Mouse (Mus musculus) heart, embryonic 14.5 days (tissue): Measurements from ENCODE around the gene 4933414I15Rik. TPM values are rescaled to one million over a fixed set of nuclear protein-coding genes. Genes with fewer than 3 reads are reported as not detected.
A peak's percentile ranks its signal among the peaks of the same experiment; 100 is the strongest.

Experiments
- ATAC-seq: fragments of 200-750 bp; cut with Nextera tagmentation; 2 replicates; pipeline ENCODE4 v1.8.0; 2017; ENCODE audit warnings: low read depth, moderate TSS enrichment; ENCODE audit not compliant: insufficient number of reproducible peaks, insufficient read depth, low FRiP score
- H3K27ac ChIP-seq, 2 experiments: fragments of 200-500 bp in 1 of 2; fragments of 300-500 bp in 1 of 2; sonication (generic) in 1 of 2; replicated peaks in 1 of 2; 2 replicates each; pipeline ENCODE4 v1.5.1; 2012 to 2014; ENCODE audit warnings: low read depth in 2 of 2, low read length in 2 of 2, control low read depth in 1 of 2, mild to moderate bottlenecking in 1 of 2, mixed read lengths in 1 of 2; ENCODE audit not compliant: control insufficient read depth in 1 of 2, insufficient read depth in 1 of 2
- H3K27me3 ChIP-seq: fragments of 300-500 bp; sonication (generic); 2 replicates; pipeline ENCODE4 v1.6.1; 2014; ENCODE audit warnings: mild to moderate bottlenecking, low read length, control low read depth; ENCODE audit not compliant: control insufficient read depth, insufficient read depth
- H3K36me3 ChIP-seq: fragments of 300-500 bp; sonication (generic); 2 replicates; pipeline ENCODE4 v1.6.1; 2014; ENCODE audit warnings: mild to moderate bottlenecking, control low read depth, low read length, mixed read lengths; ENCODE audit not compliant: control insufficient read depth, insufficient read depth
- H3K4me1 ChIP-seq, 2 experiments: fragments of 200-500 bp in 1 of 2; fragments of 300-500 bp in 1 of 2; sonication (generic) in 1 of 2; 2 replicates each; pipeline ENCODE4 v1.6.1; 2012 to 2014; ENCODE audit warnings: low read length in 2 of 2, control low read depth in 1 of 2, mixed read lengths in 1 of 2; ENCODE audit not compliant: control insufficient read depth in 2 of 2, insufficient read depth in 2 of 2
- H3K4me2 ChIP-seq: fragments of 300-500 bp; sonication (generic); 2 replicates; pipeline ENCODE4 v1.6.1; 2014; ENCODE audit warnings: mild to moderate bottlenecking, low read length
- H3K4me3 ChIP-seq, 2 experiments: fragments of 200-500 bp in 1 of 2; fragments of 300-500 bp in 1 of 2; sonication (generic) in 1 of 2; 2 replicates each; pipeline ENCODE4 v1.5.1; 2012 to 2014; ENCODE audit warnings: low read length in 2 of 2, mild to moderate bottlenecking in 2 of 2, control low read depth in 1 of 2, low read depth in 1 of 2, moderate library complexity in 1 of 2; ENCODE audit not compliant: control insufficient read depth in 1 of 2, insufficient read depth in 1 of 2
- H3K9ac ChIP-seq: fragments of 300-500 bp; sonication (generic); 2 replicates; pipeline ENCODE4 v1.6.1; 2014; ENCODE audit warnings: mild to moderate bottlenecking, low read length
- H3K9me3 ChIP-seq: fragments of 300-500 bp; sonication (generic); 2 replicates; pipeline ENCODE4 v1.6.1; 2016; ENCODE audit warnings: low read length, control low read depth; ENCODE audit not compliant: control insufficient read depth
- WGBS: fragments of 180-500 bp; shearing (Covaris S2); extraction: QIAGEN DNeasy Blood & Tissue Kit; methylation state at CpG from one replicate; pipeline ENCODE4 v1.1.7; 2014; 5-methylcytosine and 5-hydroxymethylcytosine counted together
- polyA plus RNA-seq: library from polyadenylated mRNA; unstranded; fragments of >200 nt; fragmentation: Nextera tagmentation; extraction: Ambion mirVana; gene quantifications from 2 replicates; pipeline ENCODE4 v1.2.1, GENCODE M21; 2014

Gene 4933414I15Rik
- polyA plus RNA-seq, 1 experiment from 2014 or later, result not detected

- H3K27ac ChIP-seq, result no peak overlapping the region
- no peaks in the 10 kb centered on the region for H3K4me1 ChIP-seq
- no peak overlapping the region for H3K4me3 ChIP-seq
- no peaks in the 10 kb centered on the region for H3K36me3 ChIP-seq
- peaks cover 25% of the 10 kb centered on the region for H3K27me3 ChIP-seq
- ATAC-seq, result no peak
- H3K9ac ChIP-seq, result no peak overlapping the region
- no peak overlapping the region for H3K4me2 ChIP-seq
- H3K9me3 ChIP-seq, result no peaks in the 10 kb centered on the region
- 30% methylated on average over 14 of the region's 14 CpGs for WGBS
Observed at GRCm38 (mm10) chr11:50939621-50940366, 3.8 kb downstream of the 4933414I15Rik start.

DNA sequence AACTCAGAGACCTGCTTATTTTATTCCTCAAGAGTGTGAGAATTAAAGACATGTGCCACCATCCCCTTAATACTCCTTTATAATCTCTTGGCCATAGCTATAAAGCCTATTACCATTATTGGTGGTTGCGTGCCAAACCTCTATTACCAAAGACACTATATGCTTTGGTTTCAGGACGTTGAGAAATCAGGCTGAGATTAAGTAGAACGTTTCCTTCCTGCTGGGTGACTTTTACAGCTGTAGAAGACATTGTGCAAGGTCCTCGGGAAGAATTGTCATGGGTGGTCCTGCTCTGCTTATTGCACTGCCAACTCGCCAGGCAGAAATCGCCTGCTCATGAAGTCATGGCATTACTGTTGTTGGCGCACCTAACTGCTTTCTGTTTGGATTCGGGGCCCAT is 5.1 kb downstream of the 4933414I15Rik start:
- no peak overlapping the region for H3K27ac ChIP-seq
- WGBS, result 71% methylated on average over 8 of the region's 8 CpGs

DNA sequence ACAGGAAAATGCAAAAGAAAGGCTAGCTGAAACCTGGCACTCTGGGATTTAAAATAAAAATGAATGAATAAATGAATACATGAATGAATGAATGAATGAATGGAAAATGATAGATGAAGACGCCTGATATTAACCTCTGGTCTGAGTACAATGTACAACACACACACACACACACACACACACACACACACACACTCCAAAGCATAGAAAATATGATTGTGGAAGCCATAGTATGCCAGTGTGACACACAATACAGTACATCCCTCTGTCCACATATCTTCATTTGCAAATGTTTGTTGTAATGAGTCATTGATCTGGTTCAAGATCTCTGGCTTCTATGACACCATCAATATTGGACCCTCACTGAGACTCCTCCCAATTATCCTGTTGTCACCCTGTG is 11.5 kb downstream of the 4933414I15Rik start:
- no peak overlapping the region for H3K9ac ChIP-seq
- no peak for ATAC-seq
- H3K9me3 ChIP-seq, result no peaks in the 10 kb centered on the region
- H3K27ac ChIP-seq, result no peak overlapping the region
- 79% methylated on average over 1 of the region's 1 CpGs for WGBS
- peaks cover 6% of the 10 kb centered on the region for H3K27me3 ChIP-seq
- no peaks in the 10 kb centered on the region for H3K36me3 ChIP-seq
- peaks cover 5 to 9% of the 10 kb centered on the region in 2 experiments; a peak in 1 of 4 replicates for H3K4me1 ChIP-seq
- H3K4me3 ChIP-seq, result peak overlapping the region in 1 of 2 experiments; percentile 80; a peak in 1 of 4 replicates
- H3K4me2 ChIP-seq, result peak overlapping the region; percentile 98

More for the DNA sequence above, 5.1 kb downstream of the 4933414I15Rik start:
- Histone ChIP-seq H3K27me3 (peaks cover 20% of the 10 kb centered on the region; the same call in 1 of the 2 replicates), H3K9ac (no peak overlapping the region), H3K4me2 (no peak overlapping the region), H3K9me3 (no peaks in the 10 kb centered on the region), H3K36me3 (no peaks in the 10 kb centered on the region), H3K4me1 (no peaks in the 10 kb centered on the region), H3K4me3 (no peak overlapping the region)
- no peak for ATAC-seq

- WGBS, result 1% methylated on average over 18 of the region's 18 CpGs
- H3K9ac ChIP-seq, result peak within 1 kb of the TSS; percentile 84
- no peaks in the 10 kb centered on the region for H3K9me3 ChIP-seq
- no peaks in the 10 kb centered on the region for H3K36me3 ChIP-seq
- H3K4me1 ChIP-seq, result peaks cover 5 to 9% of the 10 kb centered on the region in 2 experiments; a peak in 1 of 4 replicates
- peak within 1 kb of the TSS; percentile 80 to 86 for H3K4me3 ChIP-seq
- peak within 1 kb of the TSS in 1 of 2 experiments; percentile 11; a peak in 1 of 4 replicates for H3K27ac ChIP-seq
- ATAC-seq, result peak; percentile 87
- peak within 1 kb of the TSS; percentile 98 for H3K4me2 ChIP-seq
- H3K27me3 ChIP-seq, result peaks cover 6% of the 10 kb centered on the region
Observed at GRCm38 (mm10) chr11:50931451-50931866, 12.1 kb downstream of the 4933414I15Rik start, which contains the start of gene Zfp354b. Gene Zfp354b (minus strand): TSS chr11:50931633.

GRCm38 (mm10) chr11:50931021-50931420 is 12.5 kb downstream of the 4933414I15Rik start:
- peak overlapping the region in 1 of 2 experiments; percentile 11; a peak in 1 of 4 replicates for H3K27ac ChIP-seq

GRCm38 (mm10) chr11:50930469-50931014 is 13.0 kb downstream of the 4933414I15Rik start:
- WGBS, result 14% methylated on average over 14 of the region's 14 CpGs
- peak overlapping the region; percentile 80 to 86 for H3K4me3 ChIP-seq
- H3K9me3 ChIP-seq, result no peaks in the 10 kb centered on the region
- no peak overlapping the region for H3K27ac ChIP-seq
- peaks cover 6% of the 10 kb centered on the region for H3K27me3 ChIP-seq
- peaks cover 5 to 9% of the 10 kb centered on the region in 2 experiments; a peak in 1 of 4 replicates for H3K4me1 ChIP-seq
- peak overlapping the region; percentile 98 for H3K4me2 ChIP-seq
- no peak for ATAC-seq
- H3K36me3 ChIP-seq, result no peaks in the 10 kb centered on the region
- peak overlapping the region; percentile 84 for H3K9ac ChIP-seq

More at GRCm38 (mm10) chr11:50931021-50931420, 12.5 kb downstream of the 4933414I15Rik start:
- peak overlapping the region; percentile 84 for H3K9ac ChIP-seq
- peak overlapping the region; percentile 80 to 86 for H3K4me3 ChIP-seq
- WGBS, result 2% methylated on average over 16 of the region's 16 CpGs
- H3K9me3 ChIP-seq, result no peaks in the 10 kb centered on the region
- no peaks in the 10 kb centered on the region for H3K36me3 ChIP-seq
- H3K27me3 ChIP-seq, result peaks cover 6% of the 10 kb centered on the region
- peak overlapping the region; percentile 98 for H3K4me2 ChIP-seq
- H3K4me1 ChIP-seq, result peaks cover 5 to 9% of the 10 kb centered on the region in 2 experiments; a peak in 1 of 4 replicates
- ATAC-seq, result peak; percentile 46; the same call in 1 of the 2 replicates

DNA sequence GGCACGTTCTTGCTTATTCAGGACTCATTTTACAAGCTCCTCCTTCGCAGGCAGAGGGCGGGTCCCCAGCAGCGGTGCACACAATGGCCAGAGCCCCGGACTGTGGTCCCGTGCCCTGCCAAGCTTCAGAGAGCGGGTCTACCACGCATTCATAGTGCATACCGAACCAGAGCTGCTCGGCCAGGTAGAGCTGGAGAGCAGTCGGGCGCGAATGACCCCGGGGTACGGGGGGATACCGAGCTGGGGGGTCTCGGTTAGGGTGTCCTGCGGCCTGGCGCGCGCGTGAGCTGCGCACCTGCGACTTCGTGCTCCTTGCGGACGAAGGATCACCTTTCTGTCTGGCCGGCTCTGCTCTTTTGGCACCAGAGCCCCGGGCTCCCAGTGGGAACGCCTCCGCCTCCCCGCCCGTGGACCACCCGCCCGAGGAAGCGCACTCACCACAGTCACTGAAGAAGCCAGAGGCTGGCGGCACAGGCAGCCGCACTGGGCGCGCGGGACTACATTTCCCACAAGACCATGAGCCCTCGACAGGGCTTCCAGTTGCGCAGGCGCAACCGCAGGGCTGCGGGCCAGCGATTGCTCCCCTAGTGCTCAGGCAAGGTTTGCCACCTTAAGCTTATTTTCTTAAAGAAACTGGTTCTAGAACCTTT is 27.8 kb downstream of the 4933414I15Rik start, which contains the start of gene Zfp2:
Gene Zfp2 (minus strand): TSS at position 495 of the 650 bp plus-strand sequence.
- peak; percentile 93 for ATAC-seq
- H3K27ac ChIP-seq, result peak within 1 kb of the TSS in 1 of 2 experiments; percentile 45; a peak in 1 of 4 replicates
- peak within 1 kb of the TSS; percentile 67 for H3K4me2 ChIP-seq
- WGBS, result under 1% methylated on average over 47 of the region's 47 CpGs
- H3K4me1 ChIP-seq, result peaks cover 0 to 3% of the 10 kb centered on the region in 2 experiments; a peak in 1 of 4 replicates
- H3K36me3 ChIP-seq, result peaks cover 13% of the 10 kb centered on the region
- H3K4me3 ChIP-seq, result peak within 1 kb of the TSS; percentile 81 to 91
- H3K27me3 ChIP-seq, result no peaks in the 10 kb centered on the region
- H3K9me3 ChIP-seq, result no peaks in the 10 kb centered on the region
- peak within 1 kb of the TSS; percentile 84 for H3K9ac ChIP-seq
